Mouse (Mus musculus) intestine, postnatal 0 days (tissue): ENCODE data around the gene Dcun1d4. TPM values are rescaled to one million over a fixed set of nuclear protein-coding genes. Genes with fewer than 3 reads are reported as not detected.

Experiments
- ATAC-seq: fragments of 200-750 bp; cut with Nextera tagmentation; 2 replicates; pipeline ENCODE4 v1.8.0; 2017; ENCODE audit warnings: mild to moderate bottlenecking, moderate TSS enrichment, moderate library complexity
- H3K27ac ChIP-seq: fragments of 300-500 bp; sonication (generic); 2 replicates; pipeline ENCODE4 v1.5.1; 2014; ENCODE audit warnings: mild to moderate bottlenecking, low read depth, low read length, moderate library complexity
- H3K27me3 ChIP-seq: fragments of 300-500 bp; sonication (generic); replicated peaks from 2 replicates; pipeline ENCODE4 v1.6.1; 2014; ENCODE audit warnings: low read length, mixed read lengths; ENCODE audit not compliant: control insufficient read depth, insufficient read depth
- H3K36me3 ChIP-seq: fragments of 300-500 bp; sonication (generic); 2 replicates; pipeline ENCODE4 v1.6.1; 2014; ENCODE audit warnings: mild to moderate bottlenecking, moderate library complexity; ENCODE audit not compliant: control insufficient read depth, insufficient read depth
- H3K4me1 ChIP-seq: fragments of 300-500 bp; sonication (generic); replicated peaks from 2 replicates; pipeline ENCODE4 v1.6.1; 2014; ENCODE audit warnings: antibody characterized with exemption, low read length, mixed read lengths; ENCODE audit not compliant: control insufficient read depth, insufficient read depth
- H3K4me2 ChIP-seq: fragments of 300-500 bp; sonication (generic); replicated peaks from 2 replicates; pipeline ENCODE4 v1.6.1; 2014; ENCODE audit warnings: low read depth, mild to moderate bottlenecking, moderate library complexity
- H3K4me3 ChIP-seq: fragments of 300-500 bp; sonication (generic); 2 replicates; pipeline ENCODE4 v1.5.1; 2014; ENCODE audit warnings: low read depth, low read length
- H3K9ac ChIP-seq: fragments of 300-500 bp; sonication (generic); 2 replicates; pipeline ENCODE4 v1.6.1; 2014; ENCODE audit warnings: mild to moderate bottlenecking, low read depth, low read length
- H3K9me3 ChIP-seq: fragments of 300-500 bp; sonication (generic); 2 replicates; pipeline ENCODE4 v1.6.1; 2016; ENCODE audit warnings: mixed run types; ENCODE audit not compliant: control insufficient read depth
- CTCF ChIP-seq: sonication (generic); IDR thresholded peaks from 2 replicates; pipeline ENCODE4 v1.5.1; 2016; ENCODE audit warnings: low read depth, mild to moderate bottlenecking, control low read depth, antibody characterized with exemption, moderate library complexity
- WGBS: fragments of 180-500 bp; shearing (Covaris S2); extraction: QIAGEN DNeasy Blood & Tissue Kit; methylation state at CpG from one replicate; pipeline ENCODE4 v1.1.7; 2014; 5-methylcytosine and 5-hydroxymethylcytosine counted together
- polyA plus RNA-seq: library from polyadenylated mRNA; unstranded; fragments of >200 nt; fragmentation: Nextera tagmentation; extraction: Ambion mirVana; gene quantifications from 2 replicates; pipeline ENCODE4 v1.2.1, GENCODE M21; 2015

The Dcun1d4 gene
- polyA plus RNA-seq, 1 experiment from 2014 or later: 16.3 TPM

- H3K4me2 ChIP-seq: no peak overlapping the region
- no peak overlapping the region for H3K9ac ChIP-seq
- no peaks in the 10 kb centered on the region for H3K27me3 ChIP-seq
- no peak overlapping the region for H3K27ac ChIP-seq
- ATAC-seq: no peak
- no peak for TF ChIP-seq CTCF
- H3K4me1 ChIP-seq: no peaks in the 10 kb centered on the region
- 93% methylated on average over 6 of the region's 6 CpGs for WGBS
- no peaks in the 10 kb centered on the region for H3K36me3 ChIP-seq
- no peak overlapping the region for H3K4me3 ChIP-seq
- H3K9me3 ChIP-seq: no peaks in the 10 kb centered on the region
Measured at GRCm38 (mm10) chr5:73558756-73559155, 78.0 kb downstream of the Dcun1d4 start.

DNA sequence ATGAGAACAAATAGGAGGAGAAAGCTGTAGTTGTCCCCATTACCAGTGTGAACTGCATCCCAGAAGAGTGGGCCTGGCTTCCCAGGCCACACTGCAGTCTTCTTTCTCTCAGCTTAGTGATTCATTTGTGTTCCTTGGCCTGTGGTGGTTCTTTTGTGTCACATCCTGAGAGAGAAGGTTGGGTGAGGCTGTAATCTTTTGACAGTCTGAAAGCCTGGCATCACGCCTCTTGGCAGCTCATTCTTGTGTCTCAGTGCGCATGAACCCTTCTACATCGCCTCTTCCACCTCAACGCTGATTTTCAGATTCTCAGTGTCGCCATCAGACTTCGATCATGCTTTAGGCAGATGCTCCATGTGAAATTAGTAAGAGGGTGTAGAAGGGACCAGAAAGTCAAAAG, 83.2 kb downstream of the Dcun1d4 start:
- Histone ChIP-seq H3K4me1 (no peaks in the 10 kb centered on the region), H3K4me3 (no peak overlapping the region), H3K9ac (no peak overlapping the region), H3K9me3 (no peaks in the 10 kb centered on the region), H3K4me2 (no peak overlapping the region), H3K27me3 (no peaks in the 10 kb centered on the region), H3K27ac (no peak overlapping the region), H3K36me3 (no peaks in the 10 kb centered on the region)
- TF ChIP-seq CTCF: no peak
- WGBS: 94% methylated on average over 6 of the region's 6 CpGs
- ATAC-seq: no peak

- Histone ChIP-seq H3K36me3 (no peaks in the 10 kb centered on the region), H3K27me3 (no peaks in the 10 kb centered on the region), H3K27ac (no peak overlapping the region), H3K4me1 (no peaks in the 10 kb centered on the region), H3K4me2 (no peak overlapping the region), H3K9me3 (no peaks in the 10 kb centered on the region), H3K9ac (no peak overlapping the region), H3K4me3 (no peak overlapping the region)
- 37% methylated on average over 5 of the region's 5 CpGs for WGBS
- no peak for TF ChIP-seq CTCF
- ATAC-seq: peak; percentile 83
Measured at GRCm38 (mm10) chr5:73566119-73566518, 85.3 kb downstream of the Dcun1d4 start.

- no peak for ATAC-seq
- no peaks in the 10 kb centered on the region for H3K9me3 ChIP-seq
- H3K27ac ChIP-seq: no peak overlapping the region; the same call in 1 of the 2 replicates
Measured at GRCm38 (mm10) chr5:73566892-73567291, 86.1 kb downstream of the Dcun1d4 start.

GRCm38 (mm10) chr5:73569181-73569580, 88.4 kb downstream of the Dcun1d4 start:
- WGBS: 81% methylated on average over 5 of the region's 5 CpGs
- H3K36me3 ChIP-seq: no peaks in the 10 kb centered on the region
- H3K27ac ChIP-seq: no peak overlapping the region
- H3K4me1 ChIP-seq: 0 out of 2 replicates have a peak, but pooled peaks cover 4% of the 10 kb centered on the region
- H3K9ac ChIP-seq: no peak overlapping the region
- H3K27me3 ChIP-seq: no peaks in the 10 kb centered on the region
- ATAC-seq: no peak
- H3K4me2 ChIP-seq: no peak overlapping the region
- no peaks in the 10 kb centered on the region for H3K9me3 ChIP-seq
- no peak for TF ChIP-seq CTCF
- H3K4me3 ChIP-seq: no peak overlapping the region

More at GRCm38 (mm10) chr5:73566892-73567291, 86.1 kb downstream of the Dcun1d4 start:
- Histone ChIP-seq H3K27me3 (no peaks in the 10 kb centered on the region), H3K36me3 (no peaks in the 10 kb centered on the region), H3K4me3 (no peak overlapping the region), H3K9ac (no peak overlapping the region), H3K4me1 (0 out of 2 replicates have a peak, but pooled peaks cover 4% of the 10 kb centered on the region), H3K4me2 (no peak overlapping the region)
- no peak for TF ChIP-seq CTCF
- WGBS: 48% methylated on average over 4 of the region's 4 CpGs

- Histone ChIP-seq H3K9me3 (no peaks in the 10 kb centered on the region), H3K4me1 (0 out of 2 replicates have a peak, but pooled peaks cover 4% of the 10 kb centered on the region), H3K27ac (no peak overlapping the region), H3K4me2 (no peak overlapping the region), H3K36me3 (no peaks in the 10 kb centered on the region), H3K27me3 (no peaks in the 10 kb centered on the region), H3K4me3 (no peak overlapping the region), H3K9ac (no peak overlapping the region)
- no peak for TF ChIP-seq CTCF
- 67% methylated on average over 6 of the region's 6 CpGs for WGBS
- ATAC-seq: peak; percentile 59; the same call in 1 of the 2 replicates
Measured at GRCm38 (mm10) chr5:73571395-73572156, 90.8 kb downstream of the Dcun1d4 start.
